Mouse (Mus musculus): ENCODE data around the gene Eng.

Eng gene

GRCm38 (mm10) chr2:32680961-32681650, 34.7 kb downstream of the Eng start:
- DNase-seq (ENCODE audit: extremely low spot score, low spot score) = no peak

GRCm38 (mm10) chr2:32681754-32682153, 35.4 kb downstream of the Eng start:
- DNase-seq (ENCODE audit: extremely low spot score, low spot score) = no peak

GRCm38 (mm10) chr2:32682721-32683417, 36.5 kb downstream of the Eng start:
- no peak for DNase-seq (ENCODE audit: extremely low spot score, low spot score)

GRCm38 (mm10) chr2:32683701-32684100, 37.3 kb downstream of the Eng start:
- DNase-seq (ENCODE audit: extremely low spot score, low spot score) = no peak

GRCm38 (mm10) chr2:32684681-32685428, 38.5 kb downstream of the Eng start:
- DNase-seq (ENCODE audit: extremely low spot score, low spot score) = no peak

- no peak for DNase-seq (ENCODE audit: extremely low spot score, low spot score)
Measured at GRCm38 (mm10) chr2:32685807-32686206, 39.4 kb downstream of the Eng start.

GRCm38 (mm10) chr2:32686640-32687039, 40.2 kb downstream of the Eng start:
- DNase-seq (ENCODE audit: extremely low spot score, low spot score) = no peak

GRCm38 (mm10) chr2:32687562-32687961, 41.2 kb downstream of the Eng start:
- no peak for DNase-seq (ENCODE audit: extremely low spot score, low spot score)

- DNase-seq (ENCODE audit: extremely low spot score, low spot score) = peak; percentile 90
Measured at GRCm38 (mm10) chr2:32689420-32689819, 43.0 kb downstream of the Eng start.

- DNase-seq (ENCODE audit: extremely low spot score, low spot score) = peak; percentile 12
Measured at GRCm38 (mm10) chr2:32691041-32691440, 44.6 kb downstream of the Eng start.

- DNase-seq (ENCODE audit: extremely low spot score, low spot score) = peak; percentile 12
Measured at GRCm38 (mm10) chr2:32692496-32692895, 46.1 kb downstream of the Eng start.

- peak; percentile 17 for DNase-seq (ENCODE audit: extremely low spot score, low spot score)
Measured at GRCm38 (mm10) chr2:32693282-32693681, 46.9 kb downstream of the Eng start.

- DNase-seq (ENCODE audit: extremely low spot score, low spot score) = peak; percentile 96
Measured at GRCm38 (mm10) chr2:32693823-32694411, 47.5 kb downstream of the Eng start.

- DNase-seq (ENCODE audit: extremely low spot score, low spot score) = peak; percentile 12
Measured at GRCm38 (mm10) chr2:32694691-32695090, 48.3 kb downstream of the Eng start.

GRCm38 (mm10) chr2:32699680-32700079, 53.3 kb downstream of the Eng start:
- no peak for DNase-seq (ENCODE audit: extremely low spot score, low spot score)

- no peak for DNase-seq (ENCODE audit: extremely low spot score, low spot score)
Measured at GRCm38 (mm10) chr2:32700966-32701743, 54.8 kb downstream of the Eng start.

GRCm38 (mm10) chr2:32703046-32703445, 56.7 kb downstream of the Eng start:
- DNase-seq (ENCODE audit: extremely low spot score, low spot score) = no peak

GRCm38 (mm10) chr2:32704021-32704421, 57.6 kb downstream of the Eng start, which contains the start of gene Fpgs:
Fpgs (minus strand) TSS chr2:32704145.
- DNase-seq (ENCODE audit: extremely low spot score, low spot score) = no peak

GRCm38 (mm10) chr2:32705018-32705417, 58.6 kb downstream of the Eng start:
- no peak for DNase-seq (ENCODE audit: extremely low spot score, low spot score)

GRCm38 (mm10) chr2:32706971-32707370, 60.6 kb downstream of the Eng start:
- no peak for DNase-seq (ENCODE audit: extremely low spot score, low spot score)

GRCm38 (mm10) chr2:32708643-32709042, 62.2 kb downstream of the Eng start:
- peak; percentile 73 for DNase-seq (ENCODE audit: extremely low spot score, low spot score)
